Mouse (Mus musculus) kidney, adult 8-10 months (tissue): Measurements from ENCODE around the gene Ston2.
"Not testable (repeated sequence)": the region's sequence is repeated elsewhere in the genome, so short reads cannot be mapped to it uniquely, and the experiment has no call there.

Experiments
- DNase-seq, 2 experiments: peaks; one replicate each; pipeline ENCODE4 v3.0.0; 2022

Ston2 gene

DNA sequence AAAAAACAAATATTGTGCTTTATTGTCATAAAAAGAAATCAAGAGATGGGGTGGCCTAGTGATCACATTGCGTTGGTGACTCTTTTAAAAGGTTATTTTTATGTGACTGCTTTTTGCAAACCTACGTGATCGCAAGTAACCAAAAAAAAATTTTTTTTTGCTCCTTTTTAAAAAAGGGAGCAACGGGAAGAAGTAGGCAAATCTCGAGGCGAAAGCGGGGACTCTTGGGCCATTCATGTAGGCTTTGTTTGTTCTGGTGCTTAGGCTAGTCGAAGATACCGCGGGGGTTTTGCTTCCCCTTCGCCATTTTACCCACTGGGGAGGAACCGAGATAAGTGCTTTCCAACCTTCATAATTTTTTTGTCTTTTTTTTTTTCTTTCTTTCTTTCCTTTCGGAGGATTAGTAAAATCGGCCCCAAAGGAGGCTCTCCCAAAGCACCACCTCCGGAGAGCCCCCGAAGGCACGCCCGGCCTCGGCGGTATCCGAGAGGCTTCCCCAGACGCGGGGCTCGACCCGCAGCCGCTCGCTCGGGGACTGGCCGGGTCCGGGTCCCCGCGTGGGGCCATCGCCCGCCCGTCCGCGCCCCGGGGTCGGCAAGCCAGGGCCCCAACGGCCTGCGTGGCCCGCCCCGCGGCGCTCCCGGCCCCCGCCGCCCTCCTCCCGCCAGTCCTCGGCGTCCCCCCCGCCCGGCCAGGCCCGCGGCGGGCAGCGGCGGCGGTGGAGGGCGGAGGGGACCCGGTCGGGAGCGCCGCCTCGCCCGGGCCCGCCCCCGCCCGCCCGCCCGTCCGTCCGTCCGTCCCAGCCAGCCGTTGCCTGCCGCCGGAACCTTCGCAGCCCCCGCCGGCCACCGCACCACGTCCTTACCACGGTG lies 199.3 kb downstream of the Ston2 start:
- peak; percentile 26 to 33 for DNase-seq

DNA sequence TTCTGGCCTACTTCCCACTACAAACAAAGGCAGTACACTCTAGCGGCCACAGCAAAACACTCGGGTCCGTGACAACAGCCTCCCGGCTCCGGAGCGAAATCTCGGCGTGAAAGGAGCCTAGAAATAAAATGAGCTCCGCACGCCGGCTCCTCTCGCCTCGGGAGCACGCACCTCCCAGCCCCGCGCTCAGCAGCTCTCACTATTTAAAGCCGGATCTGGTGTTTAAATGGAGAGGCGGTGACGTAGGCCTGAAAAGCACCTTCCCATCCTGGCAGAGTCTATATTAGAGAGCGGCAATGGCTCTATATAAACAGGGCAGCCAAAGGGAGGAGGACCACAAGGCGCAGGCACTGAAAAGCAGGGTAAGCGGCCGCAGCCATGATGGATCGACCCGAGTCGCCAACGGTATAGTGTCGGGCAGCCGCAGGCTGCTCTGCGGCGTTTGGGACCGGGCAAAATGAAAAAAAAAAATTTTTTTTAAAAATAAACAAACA lies 200.0 kb downstream of the Ston2 start:
- peak; percentile 91 for DNase-seq

DNA sequence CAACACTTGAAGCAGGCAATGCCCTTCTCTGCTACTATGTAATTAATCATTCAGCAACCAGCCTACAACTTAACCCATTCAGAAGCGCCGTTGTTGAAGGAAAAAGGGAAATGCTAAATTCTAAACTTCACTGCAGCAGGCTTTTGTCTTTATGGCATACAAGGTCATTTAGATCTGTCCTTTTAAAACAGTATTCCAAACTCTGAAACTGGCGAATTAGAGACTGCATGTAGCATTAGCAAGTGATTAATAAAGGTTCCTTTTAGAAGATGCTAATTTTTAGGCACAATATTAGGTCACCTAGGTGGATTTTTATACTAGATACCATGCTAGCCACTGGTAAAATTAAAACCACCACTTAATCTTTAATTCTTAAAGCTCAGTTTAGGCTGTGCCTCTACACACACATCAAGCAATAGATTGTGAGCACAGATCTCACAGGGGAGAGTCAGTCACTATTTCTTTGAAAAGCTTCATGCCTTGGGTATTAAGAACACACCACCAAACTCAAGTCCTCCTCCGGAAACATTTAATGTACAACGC lies 200.6 kb downstream of the Ston2 start:
- DNase-seq: no peak

DNA sequence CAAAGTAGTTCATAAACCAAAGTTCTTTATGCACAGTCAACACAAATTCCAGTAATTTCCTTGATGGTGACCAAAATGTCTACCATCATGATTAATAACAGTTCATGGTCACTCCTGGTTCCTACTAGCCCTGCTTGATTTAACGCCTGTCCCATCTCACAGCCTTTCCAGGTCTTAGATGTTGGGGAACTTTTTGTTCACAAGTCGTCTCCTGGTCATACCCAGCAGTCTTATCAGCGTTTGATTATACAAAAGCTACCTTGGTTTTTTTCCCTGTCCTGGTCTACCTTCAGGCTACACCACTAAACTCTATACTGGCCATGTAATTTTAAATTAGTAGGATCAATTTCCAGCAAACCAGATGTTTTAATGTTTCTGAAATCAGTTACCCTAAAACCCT lies 201.1 kb downstream of the Ston2 start:
- DNase-seq: no peak

DNA sequence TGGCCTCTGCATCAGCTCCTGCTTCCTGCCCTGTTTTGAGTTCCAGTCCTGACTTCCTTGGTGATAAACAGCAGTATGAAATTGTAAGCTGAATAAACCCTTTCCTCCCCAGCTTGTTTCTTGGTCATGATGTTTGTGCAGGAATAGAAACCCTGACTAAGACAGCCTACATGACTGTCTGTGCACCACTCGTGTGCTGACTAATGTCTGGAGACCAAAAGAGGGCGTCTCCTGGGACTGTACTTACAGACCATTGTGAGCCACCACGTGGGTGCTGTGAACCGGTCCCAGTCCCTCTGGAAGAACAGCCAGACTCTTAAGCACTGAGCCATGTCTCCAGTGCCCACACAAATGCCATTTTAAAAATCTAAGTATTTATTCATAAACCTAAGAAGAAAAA lies 202.4 kb downstream of the Ston2 start:
- not testable (repeated sequence) for DNase-seq

DNA sequence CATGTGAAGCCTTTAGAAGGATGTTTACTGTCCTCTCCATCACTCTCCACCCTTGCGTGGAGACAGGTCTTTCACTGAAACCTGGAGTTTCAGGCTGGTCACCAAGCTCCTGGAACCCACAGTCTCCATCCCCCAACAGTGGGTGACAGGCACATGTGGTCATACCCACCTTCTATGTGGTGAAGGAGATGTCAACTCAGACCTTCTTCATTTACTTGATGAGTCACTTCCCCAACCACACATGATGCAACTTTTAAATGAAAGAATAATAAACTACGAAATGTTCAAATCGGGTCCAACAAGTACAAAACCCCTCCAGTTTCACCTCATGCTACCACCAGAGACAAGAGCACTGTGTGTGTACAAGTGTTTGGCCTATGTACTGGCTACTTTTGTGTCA lies 203.0 kb downstream of the Ston2 start:
- no peak for DNase-seq

DNA sequence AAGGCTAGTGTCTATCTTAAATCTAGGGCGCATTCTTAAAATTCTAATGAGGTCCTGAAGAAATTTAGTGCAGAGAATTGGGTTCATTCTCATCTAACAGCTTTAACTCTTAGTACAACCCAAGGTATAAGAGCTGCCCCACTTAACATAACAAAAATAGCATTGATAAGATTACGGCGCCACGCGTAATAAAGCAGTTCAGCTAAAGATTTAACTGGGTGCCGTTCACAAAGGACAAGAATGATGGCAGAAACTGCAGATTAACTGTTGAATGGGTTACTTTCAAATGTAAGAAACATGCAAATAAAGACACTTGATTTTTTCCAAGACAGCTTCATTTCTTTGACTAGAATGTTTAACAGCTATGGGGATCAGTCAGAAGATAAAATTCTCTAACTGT lies 204.8 kb downstream of the Ston2 start:
- DNase-seq: no peak
